Mouse (Mus musculus) forebrain, embryonic 16.5 days (tissue): Measurements from ENCODE around the gene Car7. TPM values are rescaled to one million over a fixed set of nuclear protein-coding genes. Genes with fewer than 3 reads are reported as not detected.

ENCODE experiments used
- ATAC-seq: fragments of 200-750 bp; cut with Nextera tagmentation; 2 replicates; pipeline ENCODE4 v1.8.0; 2017; ENCODE audit warnings: mild to moderate bottlenecking, moderate library complexity
- H3K27ac ChIP-seq: fragments of 300-500 bp; sonication (generic); 2 replicates; pipeline ENCODE4 v1.5.1; 2014; ENCODE audit warnings: low read length, control low read depth
- H3K27me3 ChIP-seq: fragments of 300-500 bp; sonication (generic); replicated peaks from 2 replicates; pipeline ENCODE4 v1.6.1; 2014; ENCODE audit warnings: low read length; ENCODE audit not compliant: control insufficient read depth, insufficient read depth
- H3K36me3 ChIP-seq: fragments of 300-500 bp; sonication (generic); 2 replicates; pipeline ENCODE4 v1.6.1; 2014; ENCODE audit not compliant: control insufficient read depth, insufficient read depth
- H3K4me1 ChIP-seq: fragments of 300-500 bp; sonication (generic); replicated peaks from 2 replicates; pipeline ENCODE4 v1.6.1; 2014; ENCODE audit warnings: low read length; ENCODE audit not compliant: control insufficient read depth, insufficient read depth
- H3K4me2 ChIP-seq: fragments of 300-500 bp; sonication (generic); 2 replicates; pipeline ENCODE4 v1.6.1; 2014; ENCODE audit warnings: mild to moderate bottlenecking, low read length, control low read depth
- H3K4me3 ChIP-seq: fragments of 300-500 bp; sonication (generic); replicated peaks from 2 replicates; pipeline ENCODE4 v1.5.1; 2014; ENCODE audit warnings: mild to moderate bottlenecking, low read length, control low read depth
- H3K9ac ChIP-seq: fragments of 300-500 bp; sonication (generic); replicated peaks from 2 replicates; pipeline ENCODE4 v1.6.1; 2014; ENCODE audit warnings: low read depth, low read length, control low read depth
- H3K9me3 ChIP-seq: fragments of 300-500 bp; sonication (generic); 2 replicates; pipeline ENCODE4 v1.6.1; 2016; ENCODE audit warnings: low read length; ENCODE audit not compliant: control insufficient read depth
- WGBS: fragments of 180-500 bp; shearing (Covaris S2); extraction: QIAGEN DNeasy Blood & Tissue Kit; methylation state at CpG from one replicate; pipeline ENCODE4 v1.1.7; 2014; 5-methylcytosine and 5-hydroxymethylcytosine counted together
- polyA plus RNA-seq: library from polyadenylated mRNA; unstranded; fragments of >200 nt; fragmentation: Nextera tagmentation; extraction: Ambion mirVana; gene quantifications from 2 replicates; pipeline ENCODE4 v1.2.1, GENCODE M21; 2015

The Car7 gene
- polyA plus RNA-seq, 1 experiment from 2014 or later: 1.6 TPM

DNA sequence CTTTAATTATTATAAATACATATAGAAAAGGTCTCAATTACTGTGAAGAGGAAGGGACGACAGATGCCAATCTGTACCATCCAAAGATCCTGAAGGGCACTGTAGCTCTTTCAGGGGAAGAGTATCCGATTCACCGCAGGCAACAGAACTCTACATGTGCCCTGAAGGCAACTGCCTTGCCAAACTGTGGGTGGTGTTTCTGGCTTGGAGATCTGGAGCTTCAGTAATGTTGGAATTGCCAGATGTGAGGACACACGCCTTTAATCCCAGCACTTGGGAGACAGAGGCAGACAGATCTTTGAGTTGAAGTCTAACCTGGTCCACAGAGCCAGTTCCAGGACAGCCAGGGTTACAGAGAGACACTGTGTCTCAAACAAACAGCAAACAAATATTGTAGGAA is 4.4 kb downstream of the Car7 start:
- H3K27ac ChIP-seq: no peak overlapping the region
- H3K4me3 ChIP-seq: no peak overlapping the region
- peaks cover 24% of the 10 kb centered on the region for H3K4me1 ChIP-seq
- 91% methylated on average over 4 of the region's 4 CpGs for WGBS
- no peak overlapping the region for H3K9ac ChIP-seq
- no peaks in the 10 kb centered on the region for H3K9me3 ChIP-seq
- peaks cover 39% of the 10 kb centered on the region for H3K27me3 ChIP-seq
- ATAC-seq: no peak
- no peaks in the 10 kb centered on the region for H3K36me3 ChIP-seq
- H3K4me2 ChIP-seq: no peak overlapping the region

- H3K36me3 ChIP-seq: no peaks in the 10 kb centered on the region
- H3K4me2 ChIP-seq: no peak overlapping the region
- H3K27me3 ChIP-seq: peaks cover 39% of the 10 kb centered on the region
- no peak for ATAC-seq
- WGBS: 75% methylated on average over 2 of the region's 2 CpGs
- H3K9ac ChIP-seq: no peak overlapping the region
- no peak overlapping the region for H3K27ac ChIP-seq
- peaks cover 24% of the 10 kb centered on the region for H3K4me1 ChIP-seq
- H3K9me3 ChIP-seq: no peaks in the 10 kb centered on the region
- H3K4me3 ChIP-seq: no peak overlapping the region
Measured at GRCm38 (mm10) chr8:104539566-104539965, 5.1 kb downstream of the Car7 start.

GRCm38 (mm10) chr8:104540238-104540637 is 5.7 kb downstream of the Car7 start:
- no peaks in the 10 kb centered on the region for H3K36me3 ChIP-seq
- peaks cover 39% of the 10 kb centered on the region for H3K27me3 ChIP-seq
- H3K9me3 ChIP-seq: no peaks in the 10 kb centered on the region
- peaks cover 18% of the 10 kb centered on the region for H3K4me1 ChIP-seq
- no peak for ATAC-seq
- H3K4me3 ChIP-seq: peak overlapping the region; percentile 53
- H3K27ac ChIP-seq: no peak overlapping the region
- 37% methylated on average over 7 of the region's 7 CpGs for WGBS
- H3K4me2 ChIP-seq: peak overlapping the region; percentile 94
- no peak overlapping the region; the same call in 1 of the 2 replicates for H3K9ac ChIP-seq

- peak; percentile 72 for ATAC-seq
- Histone ChIP-seq H3K36me3 (no peaks in the 10 kb centered on the region), H3K9ac (peak overlapping the region; percentile 51), H3K4me3 (peak overlapping the region; percentile 53), H3K4me1 (peaks cover 16% of the 10 kb centered on the region), H3K9me3 (no peaks in the 10 kb centered on the region), H3K27me3 (peaks cover 39% of the 10 kb centered on the region), H3K4me2 (peak overlapping the region; percentile 94), H3K27ac (no peak overlapping the region)
- WGBS: under 1% methylated on average over 71 of the region's 76 CpGs
Measured at GRCm38 (mm10) chr8:104540710-104541514, 6.4 kb downstream of the Car7 start.

- Histone ChIP-seq H3K27me3 (peaks cover 39% of the 10 kb centered on the region), H3K4me1 (peaks cover 16% of the 10 kb centered on the region)
- ATAC-seq: no peak
Measured at GRCm38 (mm10) chr8:104541515-104541880, 7.0 kb downstream of the Car7 start.

DNA sequence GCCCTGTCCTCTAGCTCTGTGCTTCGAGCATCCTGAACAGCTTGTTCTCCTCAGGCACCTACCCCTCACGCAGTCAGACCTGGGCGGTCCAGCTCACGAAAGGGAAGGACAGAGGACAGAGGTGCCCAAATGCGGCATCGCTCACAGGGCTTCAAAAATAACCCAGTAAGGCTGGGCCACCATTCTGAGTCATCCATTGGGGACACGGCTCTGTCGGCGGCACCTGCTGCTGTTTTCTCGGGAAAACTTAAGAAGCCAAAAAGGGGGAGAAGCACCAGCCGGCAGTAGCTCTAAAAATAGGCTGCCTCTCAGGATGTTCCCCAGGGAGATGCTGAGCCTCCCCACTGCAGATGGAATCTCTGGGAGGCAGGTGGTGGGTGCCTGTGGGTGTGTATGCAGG is 7.7 kb downstream of the Car7 start:
- 0 out of 2 replicates have a peak overlapping the region, but pooled peaks have one; percentile 5 for H3K9ac ChIP-seq
- no peak for ATAC-seq

More at GRCm38 (mm10) chr8:104541515-104541880, 7.0 kb downstream of the Car7 start:
- no peaks in the 10 kb centered on the region for H3K36me3 ChIP-seq
- H3K4me3 ChIP-seq: peak overlapping the region; percentile 53
- H3K9me3 ChIP-seq: no peaks in the 10 kb centered on the region
- WGBS: 5% methylated on average over 8 of the region's 8 CpGs
- H3K9ac ChIP-seq: peak overlapping the region; percentile 51
- H3K4me2 ChIP-seq: peak overlapping the region; percentile 94
- H3K27ac ChIP-seq: no peak overlapping the region

GRCm38 (mm10) chr8:104543440-104544045 is 9.1 kb downstream of the Car7 start:
- H3K4me3 ChIP-seq: no peak overlapping the region
- H3K27me3 ChIP-seq: peaks cover 39% of the 10 kb centered on the region
- no peak overlapping the region for H3K27ac ChIP-seq
- peaks cover 16% of the 10 kb centered on the region for H3K4me1 ChIP-seq
- no peak overlapping the region for H3K4me2 ChIP-seq
- no peak overlapping the region for H3K9ac ChIP-seq
- WGBS: 82% methylated on average over 8 of the region's 8 CpGs
- ATAC-seq: no peak
- no peaks in the 10 kb centered on the region for H3K36me3 ChIP-seq
- no peaks in the 10 kb centered on the region for H3K9me3 ChIP-seq

More for the DNA sequence above, 7.7 kb downstream of the Car7 start:
- peaks cover 16% of the 10 kb centered on the region for H3K4me1 ChIP-seq
- no peak overlapping the region for H3K4me3 ChIP-seq
- no peak overlapping the region for H3K27ac ChIP-seq
- 7% methylated on average over 11 of the region's 11 CpGs for WGBS
- no peak overlapping the region for H3K4me2 ChIP-seq
- H3K9me3 ChIP-seq: no peaks in the 10 kb centered on the region
- no peaks in the 10 kb centered on the region for H3K36me3 ChIP-seq
- peaks cover 39% of the 10 kb centered on the region for H3K27me3 ChIP-seq

DNA sequence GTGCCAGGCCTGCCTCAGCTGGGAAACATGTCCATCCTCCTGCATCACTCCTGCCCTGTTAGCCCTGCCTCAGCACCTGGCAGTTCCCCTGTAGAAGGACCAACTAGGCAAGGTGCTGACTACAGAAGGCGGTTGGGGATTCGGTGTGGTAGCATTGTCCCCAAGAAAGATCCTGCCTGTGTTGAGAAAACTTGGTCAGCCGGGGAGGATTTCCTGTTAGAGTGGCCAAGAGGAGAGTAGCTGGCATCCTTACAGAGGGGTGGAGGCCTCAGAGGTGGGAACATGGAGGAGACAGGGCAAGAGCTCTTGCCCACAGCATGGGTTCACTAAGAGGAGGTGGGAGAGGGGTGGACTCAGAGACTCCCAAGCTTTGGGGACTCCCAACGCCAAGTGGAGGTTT is 20.7 kb downstream of the Car7 start:
- ATAC-seq: no peak
- Histone ChIP-seq H3K4me2 (no peak overlapping the region), H3K27me3 (no peaks in the 10 kb centered on the region), H3K9ac (no peak overlapping the region), H3K4me3 (no peak overlapping the region), H3K4me1 (no peaks in the 10 kb centered on the region), H3K9me3 (no peaks in the 10 kb centered on the region), H3K36me3 (no peaks in the 10 kb centered on the region), H3K27ac (no peak overlapping the region)
- 91% methylated on average over 4 of the region's 4 CpGs for WGBS

GRCm38 (mm10) chr8:104557226-104557625 is 22.7 kb downstream of the Car7 start:
- H3K4me1 ChIP-seq: no peaks in the 10 kb centered on the region
- WGBS: 86% methylated on average over 7 of the region's 7 CpGs

More at GRCm38 (mm10) chr8:104557226-104557625, 22.7 kb downstream of the Car7 start:
- Histone ChIP-seq H3K4me3 (no peak overlapping the region), H3K4me2 (no peak overlapping the region), H3K27me3 (no peaks in the 10 kb centered on the region), H3K9ac (no peak overlapping the region), H3K27ac (no peak overlapping the region), H3K36me3 (no peaks in the 10 kb centered on the region), H3K9me3 (no peaks in the 10 kb centered on the region)
- no peak for ATAC-seq
